Mouse (Mus musculus) frontal cortex, postnatal 25 days (tissue): ENCODE results near the gene Cxcr5.
"Not testable (repeated sequence)": the region's sequence is repeated elsewhere in the genome, so short reads cannot be mapped to it uniquely, and the experiment has no call there.

Source experiments
- DNase-seq, 2 experiments: peaks; one replicate each; pipeline ENCODE4 v3.0.0; 2022; ENCODE audit warnings: low spot score in 2 of 2

The Cxcr5 gene

DNA sequence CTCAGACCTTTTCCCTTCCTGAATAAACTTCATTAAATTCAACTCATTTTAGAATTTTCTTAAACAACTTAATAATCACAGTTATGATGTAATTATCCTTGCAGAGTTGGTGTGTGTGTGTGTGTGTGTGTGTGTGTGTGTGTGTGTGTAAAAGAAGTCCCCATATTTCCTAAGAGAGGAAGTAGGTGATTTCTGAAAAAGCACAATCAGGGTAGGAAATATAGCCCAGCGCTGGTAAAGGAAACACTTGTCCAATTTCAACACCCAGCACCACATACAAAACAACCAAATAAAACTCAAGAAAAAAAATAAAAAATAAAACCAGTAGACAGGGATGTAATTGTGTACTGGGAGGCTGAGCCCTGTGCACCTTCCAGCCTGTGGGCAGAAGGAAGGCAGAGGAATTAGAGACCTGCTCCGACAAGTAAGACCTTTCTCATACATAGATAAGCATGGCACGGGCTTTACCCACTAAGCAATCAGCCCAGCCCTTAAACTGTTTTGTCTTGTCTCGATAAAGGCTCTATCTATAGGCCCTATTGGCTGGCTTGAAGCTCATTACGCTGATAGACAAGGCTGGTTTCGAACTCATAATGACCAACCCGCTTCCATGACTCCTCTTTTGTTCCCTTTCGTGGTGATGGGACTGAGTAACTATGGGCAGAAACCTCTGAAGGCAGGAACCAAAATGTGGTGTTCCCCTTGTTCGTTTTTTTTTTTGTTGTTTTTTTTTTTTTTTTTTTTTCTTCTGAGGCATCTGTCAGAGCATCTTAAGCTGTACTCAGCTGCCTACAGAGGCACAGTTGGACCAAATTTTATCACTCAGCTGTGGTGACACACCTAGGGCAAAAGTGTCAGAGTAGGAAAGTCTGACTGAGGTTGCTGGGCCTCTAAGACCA, 25.8 kb upstream of the Cxcr5 start:
- no peak for DNase-seq

DNA sequence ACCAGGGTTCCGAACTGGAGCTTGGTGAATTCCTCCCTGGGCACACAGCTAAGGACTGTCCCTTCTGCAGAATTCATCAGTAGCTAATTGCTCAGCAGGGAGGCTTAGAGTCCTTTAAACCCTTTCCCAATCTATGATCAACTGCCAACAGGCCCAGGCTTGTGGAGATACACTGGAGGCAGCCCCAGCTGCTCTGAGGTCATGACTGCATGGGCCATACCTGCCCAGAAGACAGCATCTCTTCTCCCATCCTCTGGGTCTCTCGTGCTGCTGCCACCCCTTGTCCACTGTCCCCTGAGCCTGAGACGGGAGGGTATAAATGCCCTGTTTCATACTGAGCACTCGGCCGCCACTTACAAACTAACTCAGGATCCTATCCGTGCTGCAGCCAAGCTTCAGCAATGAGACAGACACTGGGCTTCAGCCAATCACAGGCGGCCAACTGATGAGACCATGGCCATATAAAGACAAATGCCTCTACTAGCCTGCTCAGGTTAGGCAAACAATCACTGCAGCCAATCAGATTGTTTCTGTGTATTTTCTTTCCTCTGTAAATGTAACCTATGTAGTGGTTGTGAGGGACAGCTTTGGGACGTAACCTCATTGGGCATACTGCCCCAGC, 25.1 kb upstream of the Cxcr5 start:
- no peak for DNase-seq

DNA sequence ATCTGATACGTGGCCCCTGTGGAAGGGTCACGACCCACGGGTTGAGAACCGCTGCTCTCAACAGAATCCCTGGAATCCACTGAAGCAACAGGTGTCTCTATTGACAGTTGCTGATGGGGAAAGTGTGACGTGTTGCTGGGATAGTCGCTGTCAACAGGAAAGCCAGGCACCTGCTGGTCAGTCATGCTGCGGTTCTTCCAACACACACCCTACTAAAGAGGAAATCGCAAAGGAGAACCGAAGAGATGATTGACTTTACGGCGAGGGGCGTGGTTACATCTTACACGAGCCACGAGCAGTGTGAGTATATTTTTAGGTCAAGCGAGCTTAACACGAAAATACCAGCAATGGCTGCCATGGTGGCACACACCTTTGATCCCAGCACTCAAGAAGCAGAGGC, 20.7 kb upstream of the Cxcr5 start:
- no peak for DNase-seq

DNA sequence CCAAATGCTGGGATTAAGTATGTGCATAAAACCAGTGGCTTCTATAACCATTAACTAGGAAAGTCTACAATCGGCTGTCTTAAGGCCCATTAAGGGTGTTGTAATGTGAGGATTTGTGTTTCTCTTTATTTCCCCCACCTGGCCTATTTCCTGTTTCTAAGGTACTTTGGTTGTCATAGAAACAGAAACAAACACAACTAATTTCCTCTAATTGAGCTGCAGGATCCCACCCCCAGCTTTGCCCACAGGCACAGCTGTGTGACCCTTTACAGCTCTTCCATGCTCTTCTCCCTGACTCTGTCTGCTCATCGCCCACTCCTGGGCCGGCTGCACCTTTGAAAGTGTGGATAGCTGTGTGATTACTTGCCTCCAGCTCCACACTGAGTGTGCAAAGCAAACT, 19.7 kb upstream of the Cxcr5 start:
- no peak for DNase-seq

DNA sequence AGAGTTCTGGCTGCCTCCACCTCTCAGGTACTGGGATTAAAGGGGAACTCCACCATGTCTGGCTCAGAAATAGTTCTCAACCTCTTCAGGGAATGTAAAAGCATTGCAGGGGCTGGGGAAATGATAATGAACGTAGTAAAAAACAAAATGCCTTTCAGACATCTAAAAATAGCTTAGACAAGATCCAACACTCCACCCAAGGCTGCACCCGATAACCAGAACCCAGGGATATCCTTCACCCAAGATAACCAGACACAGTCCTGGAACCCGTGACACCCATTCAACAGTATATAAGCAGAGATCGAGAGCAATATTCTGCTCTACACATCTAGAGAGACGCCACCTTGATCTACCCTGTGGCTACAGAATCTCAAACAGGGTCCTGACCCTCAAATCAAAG, 18.4 kb upstream of the Cxcr5 start:
- no peak for DNase-seq

DNA sequence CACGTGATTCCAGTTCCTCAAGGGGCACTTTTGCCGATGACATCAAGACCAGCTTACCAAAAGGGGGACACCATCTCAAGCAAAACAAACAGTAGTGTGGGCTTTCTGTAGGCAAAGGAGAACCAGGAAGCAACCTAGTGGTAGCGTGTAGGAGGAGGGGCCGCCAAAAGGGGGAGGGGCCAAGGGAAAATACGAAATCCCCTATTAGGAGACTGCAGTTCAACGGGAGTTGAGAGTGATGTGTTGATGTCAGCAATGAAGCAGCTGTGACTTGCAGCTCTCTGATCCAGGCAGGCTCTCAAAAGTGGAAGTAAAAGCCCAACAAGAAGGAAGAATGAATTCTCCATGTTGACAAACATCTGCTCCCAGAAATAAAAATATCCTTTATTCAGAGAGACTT, 17.7 kb upstream of the Cxcr5 start:
- DNase-seq: no peak

DNA sequence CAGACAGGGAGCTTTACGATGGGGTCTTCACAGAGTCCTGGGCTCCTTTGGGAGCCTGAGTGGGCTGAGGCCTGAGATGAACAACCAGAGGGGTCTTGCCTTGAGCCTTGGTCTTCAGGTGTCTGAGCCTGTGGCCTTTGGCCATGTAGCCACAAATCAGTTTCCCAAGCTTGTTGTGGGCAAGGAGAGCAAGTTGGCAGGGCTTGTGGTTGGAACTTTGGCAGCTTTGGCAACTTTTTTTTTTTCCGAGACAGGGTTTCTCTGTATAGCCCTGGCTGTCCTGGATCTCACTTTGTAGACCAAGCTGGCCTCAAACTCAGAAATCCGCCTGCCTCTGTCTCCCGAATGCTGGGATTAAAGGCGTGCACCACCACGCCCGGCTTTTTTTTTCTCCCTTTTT, 14.4 kb upstream of the Cxcr5 start:
- not testable (repeated sequence) for DNase-seq

DNA sequence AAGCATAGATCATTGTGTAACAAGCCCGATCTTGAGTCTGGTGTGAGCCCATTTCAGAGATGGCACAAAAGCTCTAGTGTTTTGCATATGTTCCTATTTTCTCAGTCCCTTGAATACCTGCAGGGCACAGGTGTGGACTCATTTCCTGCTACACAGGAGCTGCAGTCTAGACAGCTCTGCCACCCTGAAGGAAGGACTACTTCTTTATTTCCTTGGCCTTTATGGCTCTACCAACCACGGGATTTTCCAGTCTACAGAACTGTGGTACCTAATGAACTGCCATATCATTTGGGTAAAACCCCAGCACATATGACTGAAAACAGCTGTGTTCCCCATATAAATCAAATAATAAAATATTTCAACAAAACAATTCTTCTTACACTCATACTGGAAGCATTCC, 13.4 kb upstream of the Cxcr5 start:
- DNase-seq: no peak

DNA sequence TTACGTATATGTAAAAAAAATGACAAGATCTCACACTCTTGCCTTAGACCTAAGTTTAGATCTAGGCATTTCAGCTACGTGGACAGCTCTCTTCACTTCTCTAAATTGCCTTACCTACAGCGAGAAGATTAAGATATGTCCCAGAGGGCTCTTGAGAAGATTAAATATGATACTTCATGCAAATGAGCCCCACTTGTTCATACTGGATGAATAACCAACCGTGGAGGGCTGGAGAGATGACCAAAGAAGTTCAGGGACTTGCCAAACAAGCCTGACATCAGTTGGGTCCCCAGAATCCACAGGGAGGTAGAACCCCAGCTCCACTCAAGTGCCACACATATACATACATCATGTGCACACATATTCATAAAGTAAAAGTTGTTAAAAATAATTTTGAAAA, 11.6 kb upstream of the Cxcr5 start:
- DNase-seq: no peak

DNA sequence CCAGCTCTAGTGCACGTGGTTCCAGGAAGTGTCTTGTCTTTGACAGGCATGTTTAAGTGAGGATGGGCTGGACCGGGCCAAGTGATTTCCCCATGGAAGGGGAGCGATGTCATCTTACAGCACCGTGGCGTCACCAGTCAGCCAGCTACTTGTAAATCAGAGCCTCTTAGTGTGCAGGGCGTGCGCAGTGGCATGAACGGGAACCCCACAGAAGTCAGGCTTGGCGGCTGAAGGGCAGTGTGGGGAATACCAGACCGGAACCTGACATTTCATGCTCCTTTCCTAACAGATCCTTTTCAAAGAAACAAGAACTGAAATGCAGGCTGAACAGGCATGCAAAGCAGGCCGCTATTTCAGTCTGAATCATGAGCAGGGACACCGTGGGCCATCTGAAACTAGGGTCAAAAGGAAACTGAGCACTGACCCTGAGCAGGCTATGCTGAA, 9.3 kb upstream of the Cxcr5 start:
- no peak for DNase-seq

DNA sequence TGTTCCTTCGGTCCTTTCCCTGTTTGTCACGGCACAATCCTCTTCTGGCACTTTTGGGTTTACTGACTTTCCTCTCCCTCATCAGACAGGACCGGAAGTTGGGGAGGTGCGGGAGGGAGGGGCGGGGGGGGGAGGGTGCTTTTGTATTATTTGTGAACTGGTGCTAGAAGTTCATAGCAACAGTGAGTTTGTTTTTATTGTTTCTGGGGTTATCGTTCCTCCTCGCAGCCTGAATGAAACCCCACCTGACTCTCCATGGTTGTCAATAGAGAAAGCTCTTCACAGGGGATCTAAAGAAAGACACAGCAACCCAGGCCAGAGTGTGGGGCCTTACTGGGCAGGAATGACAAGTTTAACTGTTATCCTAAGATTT, 6.4 kb upstream of the Cxcr5 start:
- DNase-seq: no peak

DNA sequence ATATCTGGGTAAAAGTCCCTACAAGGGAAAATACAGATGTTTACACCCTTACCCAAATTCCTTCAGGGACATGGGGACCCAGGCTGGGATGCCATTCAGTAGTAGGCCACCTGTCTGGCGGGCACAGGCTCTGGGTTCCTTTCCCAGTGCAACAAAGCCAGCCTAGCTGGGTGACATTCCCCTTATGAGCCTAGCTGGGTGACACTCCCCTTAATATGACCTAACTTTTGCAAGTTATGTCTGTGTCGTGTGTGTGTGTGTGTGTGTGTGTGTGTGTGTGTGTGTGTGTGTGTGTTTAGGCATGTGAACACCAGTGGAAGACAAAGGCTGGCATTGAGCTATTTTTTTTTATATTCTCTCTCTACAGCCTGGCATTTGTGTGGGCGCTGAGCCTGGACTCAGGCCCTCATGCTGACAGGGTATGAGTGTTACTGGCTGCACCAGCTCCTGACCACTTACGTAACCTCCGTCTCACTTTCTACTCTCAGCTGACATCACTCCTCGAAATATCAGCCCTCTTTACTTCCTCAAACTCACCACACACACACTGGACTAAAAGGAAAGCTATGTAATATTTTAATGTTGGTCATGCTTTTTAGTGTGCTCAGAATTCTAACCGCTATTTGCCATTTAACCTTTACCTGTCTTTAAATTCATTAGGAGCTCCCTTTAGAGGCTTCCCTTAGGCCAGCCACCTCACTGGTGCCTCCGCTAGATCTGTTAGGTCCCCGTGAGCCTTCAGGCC, 5.8 kb upstream of the Cxcr5 start:
- no peak for DNase-seq

DNA sequence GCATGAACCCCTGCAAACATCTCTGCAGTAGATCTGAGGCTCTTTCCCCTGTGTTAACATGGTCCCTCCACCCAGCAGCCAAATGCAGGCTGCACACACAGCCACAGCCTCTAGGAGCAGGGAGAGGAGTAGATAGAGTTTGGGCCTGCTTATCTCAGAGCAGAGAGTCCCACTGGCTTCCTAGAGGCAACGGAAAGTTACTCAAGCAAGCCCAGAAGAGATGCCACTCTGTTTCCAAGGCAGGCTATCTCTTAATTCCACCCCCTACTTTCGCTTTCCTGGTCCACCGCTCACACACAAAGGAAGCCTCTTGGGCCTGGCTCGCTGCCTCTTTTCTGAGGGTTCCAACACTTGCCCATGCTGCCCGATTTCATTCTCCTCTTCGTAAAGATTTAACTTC, 3.7 kb upstream of the Cxcr5 start:
- DNase-seq: no peak

DNA sequence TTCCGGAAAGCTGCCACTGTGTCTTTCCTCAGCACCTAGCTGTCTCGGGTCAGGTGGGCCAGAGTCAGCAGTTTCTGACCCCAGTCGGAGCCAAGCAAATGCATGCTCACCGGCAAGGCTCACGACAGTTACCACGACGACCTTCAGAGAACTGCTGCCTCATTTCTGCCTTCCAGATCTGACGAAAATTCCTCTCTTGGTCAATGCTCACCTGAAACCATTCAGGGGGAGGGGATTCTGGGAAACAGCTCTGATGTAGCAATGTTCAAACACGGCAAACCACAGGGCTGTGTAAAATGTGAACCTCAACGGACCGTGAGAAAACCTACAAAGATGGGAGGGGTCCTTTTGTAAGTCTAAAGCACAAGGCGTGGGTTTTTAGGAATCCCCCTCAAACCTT, 1.3 kb upstream of the Cxcr5 start:
- no peak for DNase-seq

DNA sequence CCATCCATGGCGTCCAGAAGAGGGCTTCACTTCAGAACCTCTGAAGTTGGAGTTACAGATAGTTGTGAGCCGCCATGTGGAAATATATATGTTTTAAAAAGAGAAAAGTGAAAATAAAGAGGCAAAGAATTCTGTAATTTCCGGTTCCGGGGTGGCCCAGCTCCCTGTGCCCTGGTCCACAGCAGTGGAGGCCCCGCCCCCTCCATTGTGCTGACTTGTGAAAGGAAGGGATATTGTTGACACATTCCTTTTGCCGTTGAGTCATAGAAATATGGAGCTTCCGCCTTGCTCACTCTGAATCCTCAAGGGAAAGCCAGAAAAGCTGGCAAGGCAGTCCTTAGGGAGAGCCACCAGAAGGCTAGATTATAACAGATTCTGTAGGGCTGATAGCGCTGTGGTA, 9.5 kb downstream of the Cxcr5 start:
- no peak for DNase-seq

DNA sequence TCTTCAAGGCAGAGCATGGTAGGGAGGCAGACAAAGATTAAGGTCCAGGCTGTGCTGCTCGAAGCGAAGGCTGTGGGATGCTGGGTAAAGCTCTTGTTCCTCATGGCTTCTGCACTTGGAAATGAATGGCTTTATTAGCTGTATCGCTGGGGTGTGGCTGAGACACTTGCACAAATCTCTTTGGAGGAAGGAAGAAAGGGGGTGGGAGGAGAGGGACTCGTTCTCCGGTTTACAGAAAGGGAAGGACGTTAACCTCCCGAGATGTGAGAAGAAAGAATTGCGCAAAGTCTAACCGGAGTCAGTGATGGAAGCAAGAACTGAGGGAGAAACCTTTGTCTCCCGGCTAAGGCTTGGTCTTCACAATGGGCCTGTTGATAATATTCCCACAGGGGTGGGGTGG, 10.5 kb downstream of the Cxcr5 start:
- no peak for DNase-seq

DNA sequence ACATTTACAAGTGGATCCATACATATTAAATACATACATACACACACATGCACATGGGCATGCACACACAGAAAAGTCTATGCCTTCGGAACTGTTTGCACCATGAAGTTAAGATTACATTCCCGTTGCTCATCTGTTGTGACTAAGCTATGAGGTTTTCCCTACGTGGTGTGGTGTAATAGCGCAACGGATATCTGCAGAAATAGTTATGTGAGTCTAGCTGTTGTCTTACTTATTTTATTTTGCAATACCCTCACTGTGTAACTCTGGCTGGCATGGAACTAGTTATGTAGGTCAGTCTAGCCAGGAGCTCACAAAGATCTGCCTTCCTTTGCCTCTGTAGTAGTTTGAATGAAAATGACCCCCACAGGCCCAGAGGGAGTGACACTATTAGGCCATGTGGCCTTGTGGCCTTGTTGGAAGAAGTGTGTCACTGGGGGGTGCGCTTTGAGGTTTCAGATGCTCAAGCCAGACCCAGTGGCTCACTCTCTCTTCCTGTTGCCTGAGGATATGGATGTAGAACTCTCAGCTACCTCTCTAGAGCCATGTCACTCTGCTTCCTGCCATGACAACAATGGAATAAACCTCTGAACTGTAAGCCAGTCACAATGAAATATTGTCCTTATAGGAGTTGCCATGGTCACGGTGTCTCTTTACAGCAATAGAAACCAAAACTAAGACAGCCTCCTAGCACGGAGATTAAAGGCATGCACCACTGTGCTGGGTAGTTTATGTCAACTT, 13.1 kb downstream of the Cxcr5 start:
- DNase-seq: no peak

DNA sequence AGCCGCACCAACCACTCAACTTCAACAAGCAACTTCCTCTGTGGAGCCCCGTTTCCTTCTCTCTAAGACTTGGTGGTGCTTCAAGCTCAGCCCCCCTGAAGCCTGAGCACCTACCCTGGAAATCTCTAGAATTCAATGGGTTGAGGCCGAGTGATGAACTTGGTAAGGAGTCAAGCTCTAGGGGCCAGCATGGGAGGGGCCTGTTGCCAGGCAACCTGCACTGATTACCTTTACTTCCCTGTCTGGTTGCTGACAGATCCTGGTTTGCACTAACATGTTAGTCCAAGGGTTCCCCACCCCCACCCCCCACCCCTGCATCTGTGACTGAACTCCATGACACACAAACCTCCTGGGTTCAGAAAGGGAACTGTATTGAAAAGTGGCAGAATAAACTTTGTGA, 16.7 kb downstream of the Cxcr5 start:
- DNase-seq: no peak

DNA sequence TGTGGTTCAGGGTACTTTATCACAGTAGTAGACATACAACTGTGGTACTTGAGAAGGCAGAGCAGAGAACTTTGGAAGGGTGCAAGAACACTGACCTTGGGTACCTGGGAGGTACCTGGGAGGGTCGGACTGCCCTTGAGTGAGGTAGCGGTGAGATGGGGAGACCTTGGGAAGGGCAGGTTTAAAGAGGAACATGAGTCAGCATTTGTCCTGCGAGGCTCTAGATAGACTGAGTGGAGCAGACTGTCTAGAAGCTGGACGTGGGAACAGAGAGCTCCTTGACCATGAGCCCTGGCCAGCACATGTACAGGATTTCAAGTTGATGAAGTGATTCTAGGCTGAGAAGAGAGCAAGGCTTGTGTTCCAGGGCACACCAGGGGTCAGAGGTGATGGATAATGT, 19.3 kb downstream of the Cxcr5 start:
- DNase-seq: no peak

DNA sequence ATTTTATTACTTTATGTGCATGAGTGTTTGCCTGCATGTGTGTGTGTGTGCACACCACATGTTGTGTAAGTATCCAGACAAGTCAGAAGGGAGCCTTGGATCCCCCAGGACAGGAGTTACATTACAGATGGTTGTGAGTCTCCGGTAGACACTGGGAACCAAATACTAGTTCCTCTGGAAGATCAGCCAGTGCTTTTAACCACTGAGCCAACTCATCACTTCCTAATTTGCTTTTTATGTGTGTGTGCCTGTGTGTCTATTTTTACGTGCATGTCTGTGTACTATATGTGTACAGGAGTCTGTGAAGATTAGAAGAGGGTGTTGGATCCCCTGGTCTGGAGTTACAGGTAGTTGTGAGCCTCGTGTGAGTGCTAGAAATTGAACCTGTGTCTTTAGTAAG, 21.0 kb downstream of the Cxcr5 start:
- DNase-seq: no peak

DNA sequence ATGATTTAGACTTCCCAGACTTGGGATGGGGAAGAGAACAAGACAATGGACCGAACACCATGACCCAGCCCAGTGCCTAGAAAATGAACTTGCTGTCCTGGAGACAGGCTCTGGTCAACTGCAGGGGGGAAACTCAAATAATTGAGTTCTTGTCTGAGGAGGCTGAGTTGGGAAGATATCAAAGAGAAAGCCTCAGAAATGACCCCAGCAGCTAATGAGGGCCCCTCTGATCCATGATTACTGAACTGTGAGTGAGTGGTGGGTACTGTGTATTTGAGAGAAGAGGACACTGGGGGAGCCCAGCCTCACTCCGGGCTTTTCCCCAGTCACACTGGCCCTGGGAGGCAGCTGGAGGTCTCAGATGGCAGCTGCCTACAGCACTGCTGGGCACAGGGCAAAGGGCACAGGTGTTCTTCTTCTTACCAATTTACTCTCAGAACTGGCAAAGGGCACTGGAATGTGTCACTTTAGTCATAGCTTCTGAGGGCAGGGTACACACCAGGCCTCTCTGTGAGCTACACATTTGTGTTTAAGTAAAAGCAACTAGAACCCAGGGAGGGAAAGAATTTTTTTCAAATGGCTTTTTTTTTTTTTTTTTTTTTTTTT, 21.8 kb downstream of the Cxcr5 start:
- no peak for DNase-seq
